7 mouse cellular contexts compared by ENCODE assay signal in genomic region chr11:69088103-69088855, GRCm38 (mm10). TPM values are rescaled to one million over a fixed set of nuclear protein-coding genes. Genes with fewer than 3 reads are reported as not detected.
A peak's percentile ranks its signal among the peaks of the same experiment; 100 is the strongest.
DNase-seq lines count a peak whose midpoint lies in the region; ATAC-seq lines count a peak whose summit lies in the region.

Gene Vamp2, plus strand, starts transcription at chr11:69088490.

- ATAC-seq in granulocyte monocyte progenitor cell, adult 5-6 weeks (replicated peaks; ENCODE audit: poor library complexity, severe bottlenecking): peak; percentile 75
- ATAC-seq in limb, embryonic 12.5 days (ENCODE audit: insufficient number of reproducible peaks, insufficient read depth, low FRiP score, low TSS enrichment, low read depth): peak; percentile 77
- ATAC-seq in midbrain, embryonic 14.5 days (ENCODE audit: low FRiP score, low TSS enrichment): peak; percentile 90

- peak within 1 kb of the TSS; percentile 99 for H3K27ac ChIP-seq in embryonic facial prominence, embryonic 10.5 days (replicated peaks)
- peak within 1 kb of the TSS; percentile 93 for H3K27ac ChIP-seq in limb, embryonic 12.5 days
- peak within 1 kb of the TSS; percentile 96 for H3K27ac ChIP-seq in midbrain, embryonic 14.5 days (replicated peaks; ENCODE audit: low read depth, low read length)

- H3K27me3 ChIP-seq in embryonic facial prominence, embryonic 10.5 days (replicated peaks; ENCODE audit: low read depth, poor library complexity, severe bottlenecking): no peaks in the 10 kb centered on the region
- H3K27me3 ChIP-seq in limb, embryonic 12.5 days: no peaks in the 10 kb centered on the region
- no peaks in the 10 kb centered on the region for H3K27me3 ChIP-seq in midbrain, embryonic 14.5 days (ENCODE audit: control insufficient read depth, insufficient read depth, low read length)

- peaks cover 42% of the 10 kb centered on the region for H3K4me1 ChIP-seq in embryonic facial prominence, embryonic 10.5 days
- peaks cover 36% of the 10 kb centered on the region for H3K4me1 ChIP-seq in limb, embryonic 12.5 days (replicated peaks)
- H3K4me1 ChIP-seq in midbrain, embryonic 14.5 days (ENCODE audit: control insufficient read depth, insufficient read depth, low read length): peaks cover 15% of the 10 kb centered on the region

- H3K4me2 ChIP-seq in limb, embryonic 12.5 days: peak within 1 kb of the TSS; percentile 98
- peak within 1 kb of the TSS; percentile 95 for H3K4me2 ChIP-seq in midbrain, embryonic 14.5 days (ENCODE audit: low read length)

- peak within 1 kb of the TSS; percentile 87 for H3K4me3 ChIP-seq in embryonic facial prominence, embryonic 10.5 days
- H3K4me3 ChIP-seq in limb, embryonic 12.5 days (replicated peaks): peak within 1 kb of the TSS; percentile 97
- H3K4me3 ChIP-seq in midbrain, embryonic 14.5 days (replicated peaks; ENCODE audit: low read depth, low read length): peak within 1 kb of the TSS; percentile 100

- no peaks in the 10 kb centered on the region for H3K9me3 ChIP-seq in embryonic facial prominence, embryonic 10.5 days
- no peaks in the 10 kb centered on the region for H3K9me3 ChIP-seq in limb, embryonic 12.5 days
- no peaks in the 10 kb centered on the region for H3K9me3 ChIP-seq in midbrain, embryonic 14.5 days (ENCODE audit: control insufficient read depth, low read length)

- H3K36me3 ChIP-seq in embryonic facial prominence, embryonic 10.5 days (replicated peaks): peaks cover 34% of the 10 kb centered on the region
- peaks cover 34% of the 10 kb centered on the region for H3K36me3 ChIP-seq in limb, embryonic 12.5 days
- H3K36me3 ChIP-seq in midbrain, embryonic 14.5 days (ENCODE audit: control insufficient read depth, insufficient read depth, low read length): peaks cover 18% of the 10 kb centered on the region

- peak; percentile 83 for DNase-seq in adrenal gland, adult 8-10 months
- DNase-seq in embryonic facial prominence, embryonic 10.5 days (ENCODE audit: low spot score): peak; percentile 96
- DNase-seq in kidney, adult 11 months: peak; percentile 86
- DNase-seq in midbrain, embryonic 14.5 days: peak; percentile 97
- DNase-seq in spleen, adult 12 weeks (ENCODE audit: low spot score): peak; percentile 80

- under 1% methylated on average over 67 of the region's 67 CpGs for WGBS in embryonic facial prominence, embryonic 10.5 days
- 1% methylated on average over 64 of the region's 67 CpGs for whole genome bisulfite sequencing in limb, embryonic 12.5 days
- WGBS in midbrain, embryonic 14.5 days: under 1% methylated on average over 66 of the region's 67 CpGs

- H3K9ac ChIP-seq in limb, embryonic 12.5 days (replicated peaks): peak within 1 kb of the TSS; percentile 99
- peak within 1 kb of the TSS; percentile 100 for H3K9ac ChIP-seq in midbrain, embryonic 14.5 days (replicated peaks; ENCODE audit: low read length)

RNA-seq across cellular contexts. Expression of gene Vamp2, which starts in this region (rescaled TPM):
- 100 to 1,000 TPM; 118 to 221 (median 178) TPM for total RNA-seq in adrenal gland, adult 8-10 months (2022)
- 60.9 and 70.0 TPM in 2 replicates for polyA plus RNA-seq in embryonic facial prominence, embryonic 10.5 days (2016; fragmentation: Nextera tagmentation; extraction: Ambion mirVana)
- total RNA-seq in granulocyte monocyte progenitor cell, adult 5-6 weeks (2014; fragmentation: Nextera tagmentation): 59.2 and 63.1 TPM in 2 replicates
- 7.2 and 8.6 TPM in 2 replicates for total RNA-seq in granulocyte monocyte progenitor cell, adult 5-6 weeks (2017)
- 68.0 and 79.5 TPM in 2 replicates for polyA plus RNA-seq in limb, embryonic 12.5 days (2016; fragmentation: Nextera tagmentation; extraction: Ambion mirVana)
- polyA plus RNA-seq in midbrain, embryonic 14.5 days (2014; fragmentation: Nextera tagmentation; extraction: Ambion mirVana): 258 and 260 TPM in 2 replicates

Comparison
In these comparisons a context has a peak if more than half of its experiments do, and no peak if none do; other contexts are left out.
1. Peak in every context shown above with its lines: DNase-seq, ATAC-seq, H3K4me3 ChIP-seq and H3K27ac ChIP-seq.